Mouse (Mus musculus) layer of hippocampus, adult 9-10 months (tissue): ENCODE data around the gene Romo1.
"Not testable (repeated sequence)": the region's sequence is repeated elsewhere in the genome, so short reads cannot be mapped to it uniquely, and the experiment has no call there.

ENCODE experiments used
- DNase-seq: peaks from one replicate; pipeline ENCODE4 v3.0.0; 2022; ENCODE audit warnings: low spot score

Romo1 gene

DNA sequence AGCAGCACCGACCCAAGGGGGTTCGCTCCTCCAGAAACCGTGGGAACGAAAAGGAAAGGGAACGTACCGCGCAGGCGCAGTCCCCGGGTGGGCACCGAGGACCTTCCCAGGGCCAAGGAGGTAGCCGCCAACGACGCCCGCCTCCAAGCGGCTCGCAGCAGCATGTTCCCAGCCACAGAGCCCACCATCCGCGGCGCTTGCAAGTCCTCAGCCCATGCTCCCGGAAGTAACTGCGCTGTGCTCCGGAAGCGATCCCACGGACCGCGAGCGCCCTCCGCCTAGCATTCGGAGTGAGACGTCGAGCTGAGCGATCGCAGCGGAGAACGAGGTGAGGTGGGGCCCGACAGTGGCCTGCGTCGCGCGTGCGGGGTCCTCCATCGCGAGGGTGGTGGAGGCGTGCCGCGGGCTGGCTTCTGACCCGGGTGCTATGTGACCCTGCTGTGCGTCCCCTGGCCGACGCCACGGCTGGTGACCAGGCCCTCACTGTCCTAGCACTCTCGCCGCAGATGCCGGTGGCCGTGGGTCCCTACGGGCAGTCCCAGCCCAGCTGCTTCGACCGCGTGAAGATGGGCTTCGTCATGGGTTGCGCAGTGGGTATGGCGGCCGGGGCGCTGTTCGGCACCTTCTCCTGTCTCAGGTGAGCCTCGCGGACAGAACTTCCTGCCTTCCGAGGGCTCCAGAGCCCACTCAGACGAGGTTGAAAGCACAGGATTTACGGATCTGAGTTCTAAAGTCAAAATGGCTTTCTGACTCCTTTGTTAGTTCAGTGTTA is at the start of gene Romo1, which contains the start of gene Nfs1:
Gene Romo1, plus strand, starts transcription at position 87 of the 772 bp plus-strand sequence.
Gene Nfs1, minus strand, starts transcription at position 234 of the 772 bp plus-strand sequence.
- DNase-seq = peak; percentile 77

DNA sequence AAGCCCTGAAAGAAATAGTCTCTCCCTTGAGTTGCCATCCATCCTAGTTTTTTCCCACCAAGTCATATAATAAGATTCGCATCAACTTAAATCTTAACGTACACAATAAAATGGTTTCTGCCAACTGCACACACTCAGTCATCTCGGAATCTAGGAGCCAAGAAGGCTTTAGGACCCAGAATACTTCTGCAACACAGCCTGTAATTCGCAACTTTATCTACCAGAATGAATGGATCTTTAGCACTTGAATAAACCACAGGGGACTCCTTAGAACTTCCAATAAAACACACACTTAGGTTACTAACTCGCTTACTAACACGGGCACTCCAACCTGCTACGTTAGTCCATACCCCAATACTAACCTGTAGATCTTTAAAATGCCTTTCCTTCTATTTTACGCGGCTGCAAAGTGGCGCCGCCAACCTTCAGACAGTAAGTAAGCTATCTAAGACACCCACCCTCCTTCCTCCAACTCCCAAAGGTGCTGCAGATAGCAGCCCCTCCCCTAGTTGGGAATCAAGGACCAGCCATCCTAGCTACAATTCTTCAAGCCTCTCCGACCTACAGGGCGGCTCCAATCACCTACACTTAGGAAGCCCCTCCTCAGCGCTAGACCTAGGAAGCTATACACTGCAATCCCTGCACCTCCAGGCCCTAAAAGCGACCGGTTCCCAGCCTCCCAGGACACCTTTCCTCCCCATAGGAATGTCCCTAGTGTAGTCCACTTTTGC is 33.0 kb upstream of the Romo1 start:
- no peak for DNase-seq

DNA sequence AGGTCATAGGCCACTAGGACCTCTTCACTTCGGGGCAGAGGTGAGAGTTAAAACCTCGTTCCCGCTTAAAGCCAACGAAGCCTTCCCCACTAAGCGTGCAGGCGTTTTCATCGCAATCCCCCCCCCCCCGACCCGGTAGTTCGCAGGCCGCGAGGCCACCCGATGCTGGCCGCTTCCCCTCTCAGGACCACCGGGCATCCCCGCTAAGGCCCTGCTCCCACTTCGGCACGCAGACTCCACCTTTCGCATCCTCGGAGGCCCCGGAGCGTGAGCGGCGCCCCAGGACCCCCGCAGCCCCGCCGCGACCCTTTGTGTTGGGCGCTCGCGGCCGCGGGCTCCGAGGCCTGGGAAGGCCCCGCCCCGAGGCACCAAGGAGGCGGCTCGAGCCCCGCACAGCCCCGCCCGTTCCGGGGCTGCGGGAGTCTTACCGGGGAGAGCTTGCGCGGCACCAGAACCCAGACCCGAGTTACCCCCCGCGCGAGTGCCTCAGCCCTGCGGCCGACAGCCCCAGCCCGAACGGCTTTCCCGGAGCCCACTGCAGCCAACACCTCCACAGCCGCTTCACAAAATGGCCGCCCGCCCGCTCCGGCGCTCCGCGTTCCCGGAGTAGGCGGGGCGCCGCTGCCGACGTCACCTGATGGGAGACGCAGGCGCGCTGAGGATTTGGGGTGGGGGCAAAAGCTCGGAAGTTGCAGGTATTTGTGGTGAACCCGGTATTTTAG is 32.3 kb upstream of the Romo1 start, which contains the start of the genes Cpne1 and Rbm12:
Gene Cpne1, minus strand, starts transcription at position 608 of the 722 bp plus-strand sequence.
Gene Rbm12, minus strand, starts transcription at position 621 of the 722 bp plus-strand sequence.
- DNase-seq = peak; percentile 72

DNA sequence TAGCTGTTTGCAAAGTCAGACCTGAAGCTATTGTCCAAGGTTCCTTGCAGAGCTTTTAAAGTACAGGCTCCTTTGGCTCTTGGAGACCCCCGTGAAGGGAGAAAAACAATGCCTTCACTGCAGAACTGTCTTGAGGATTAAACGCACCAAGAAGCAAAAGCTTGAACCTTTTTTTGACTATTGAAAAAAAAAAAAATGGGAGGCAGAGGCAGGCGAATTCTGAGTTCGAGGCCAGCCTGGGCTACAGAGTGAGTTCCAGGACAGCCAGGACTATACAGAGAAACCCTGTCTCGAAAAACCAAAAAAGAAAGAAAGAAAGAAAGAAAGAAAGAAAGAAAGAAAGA is 31.8 kb upstream of the Romo1 start:
- DNase-seq = not testable (repeated sequence)

DNA sequence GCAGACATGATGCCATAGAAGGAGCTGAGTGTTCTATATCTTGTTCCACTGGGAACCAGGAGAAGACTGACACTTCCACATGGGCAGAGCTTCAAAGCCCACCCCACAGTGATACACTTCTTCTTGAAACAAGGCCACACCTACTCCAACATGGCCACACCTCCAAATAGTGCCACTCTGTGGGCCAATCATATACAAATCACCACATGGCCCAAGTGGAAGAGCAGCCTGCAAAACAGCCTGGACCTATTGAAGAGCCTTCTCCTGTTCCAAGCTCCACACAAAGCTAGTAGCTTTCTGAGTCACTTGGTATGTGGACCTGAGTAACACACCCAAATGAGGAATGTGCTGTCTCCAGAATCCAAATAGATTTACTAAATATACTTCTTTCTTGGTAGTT is 24.3 kb upstream of the Romo1 start:
- no peak for DNase-seq

GRCm38 (mm10) chr2:156123731-156124130 is 20.1 kb upstream of the Romo1 start:
- DNase-seq = no peak

DNA sequence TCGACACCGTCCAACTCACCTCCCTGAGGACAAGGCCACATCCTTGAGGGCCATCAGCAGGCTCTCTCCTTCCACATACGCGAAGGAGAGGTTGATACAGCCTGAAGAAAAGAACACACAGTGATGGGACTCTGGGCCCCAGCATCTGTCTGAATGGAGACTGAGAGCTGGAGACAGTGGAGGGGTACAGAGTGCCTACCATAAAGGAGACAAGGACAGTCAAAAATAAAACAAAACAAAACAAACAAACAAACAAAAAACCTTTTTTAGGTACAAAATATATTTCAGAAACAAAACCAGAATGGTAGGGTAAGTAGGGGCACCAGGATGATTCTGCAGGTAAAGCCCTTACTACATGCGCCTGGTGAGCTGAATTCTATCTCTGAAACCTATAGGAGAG is 16.8 kb upstream of the Romo1 start, which contains the start of gene Gm28036:
Gene Gm28036, minus strand, starts transcription at position 101 of the 400 bp plus-strand sequence.
- no peak for DNase-seq

- DNase-seq = no peak
Observed at GRCm38 (mm10) chr2:156134161-156134560, 9.7 kb upstream of the Romo1 start.

- DNase-seq = no peak
Observed at GRCm38 (mm10) chr2:156135695-156136094, 8.1 kb upstream of the Romo1 start.

- no peak for DNase-seq
Observed at GRCm38 (mm10) chr2:156142820-156143219, 1.0 kb upstream of the Romo1 start.

DNA sequence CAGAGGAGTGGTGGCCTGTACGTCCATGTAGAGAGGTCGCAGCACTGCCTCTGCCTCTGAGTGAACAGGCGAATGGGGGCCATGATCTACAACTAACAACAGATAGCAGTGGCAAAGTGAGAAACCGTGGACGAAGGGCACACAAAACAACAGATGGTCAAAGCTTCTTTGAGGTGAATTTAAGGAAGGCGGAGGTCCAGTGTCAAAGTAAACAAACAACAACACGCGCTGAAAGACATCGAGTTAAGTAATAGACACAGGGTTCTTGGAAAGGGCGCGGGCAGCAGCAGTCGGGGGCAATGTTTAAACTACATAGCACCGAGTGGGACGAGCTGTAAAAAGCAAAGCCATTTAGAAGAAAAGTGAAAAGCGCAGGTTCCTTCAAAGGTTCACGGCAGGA is 472 bp upstream of the Romo1 start:
- no peak for DNase-seq

GRCm38 (mm10) chr2:156145486-156146130 is 1.8 kb downstream of the Romo1 start:
- DNase-seq = no peak

- DNase-seq = no peak
Observed at GRCm38 (mm10) chr2:156146272-156146989, 2.6 kb downstream of the Romo1 start.

GRCm38 (mm10) chr2:156147316-156147915 is 3.6 kb downstream of the Romo1 start:
- DNase-seq = no peak

DNA sequence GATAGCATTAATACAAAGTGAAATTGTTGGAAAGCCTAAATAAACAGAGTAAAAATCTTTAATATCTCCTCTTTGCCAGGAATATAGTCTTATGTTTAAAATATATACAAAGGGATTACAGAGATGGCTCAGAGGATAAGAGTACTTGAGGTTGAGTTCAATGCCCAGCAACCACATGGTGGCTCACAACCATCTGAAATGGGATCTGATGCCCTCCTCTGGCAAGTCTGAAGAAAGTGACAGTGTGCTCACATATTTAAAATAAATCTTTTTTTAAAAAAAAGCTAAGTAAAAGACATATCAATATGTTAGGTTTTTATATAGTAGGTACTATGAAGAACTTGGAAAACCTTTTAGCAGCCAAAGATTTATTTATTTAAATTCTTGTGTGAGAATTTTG is 7.7 kb downstream of the Romo1 start:
- no peak for DNase-seq

DNA sequence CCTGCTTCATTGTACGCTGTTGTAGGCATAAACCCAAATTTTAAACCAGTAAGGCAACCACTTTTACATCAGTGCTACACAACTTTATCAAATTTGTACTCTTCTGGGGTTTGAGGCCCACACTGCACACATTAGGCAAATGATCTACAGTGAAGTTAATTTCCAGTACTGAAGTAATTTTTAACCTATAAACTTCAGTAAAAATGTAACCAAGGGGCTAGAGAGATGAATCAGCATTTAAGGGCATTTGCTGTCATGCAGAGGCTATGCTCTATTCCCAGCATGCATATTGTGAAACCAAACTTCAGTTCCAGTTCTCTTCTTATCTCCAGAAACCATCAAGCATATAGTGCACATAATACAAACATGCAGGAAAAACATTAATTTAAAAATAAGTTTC is 21.6 kb downstream of the Romo1 start:
- DNase-seq = no peak

- no peak for DNase-seq
Observed at GRCm38 (mm10) chr2:156166557-156166956, 22.7 kb downstream of the Romo1 start.

DNA sequence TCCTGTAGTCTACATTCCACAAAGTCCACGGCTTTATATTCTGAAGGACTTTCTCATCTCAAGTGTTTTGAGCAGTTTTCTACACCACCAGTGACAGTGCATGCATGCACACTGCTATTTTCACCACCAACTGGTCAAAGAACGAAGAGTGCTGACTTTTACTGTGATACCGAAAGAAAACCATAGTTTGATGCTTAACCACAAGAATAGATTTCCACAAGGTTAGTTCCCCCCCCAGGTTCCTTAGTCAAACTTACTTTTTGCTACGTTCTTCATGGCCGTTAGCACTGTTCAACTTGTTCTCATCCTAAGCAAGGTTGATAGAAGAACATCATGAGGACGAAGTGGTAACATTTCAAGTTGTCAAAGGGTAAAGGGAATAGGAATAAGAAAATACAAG is 33.2 kb downstream of the Romo1 start:
- no peak for DNase-seq

GRCm38 (mm10) chr2:156177651-156178050 is 33.8 kb downstream of the Romo1 start:
- DNase-seq = no peak

DNA sequence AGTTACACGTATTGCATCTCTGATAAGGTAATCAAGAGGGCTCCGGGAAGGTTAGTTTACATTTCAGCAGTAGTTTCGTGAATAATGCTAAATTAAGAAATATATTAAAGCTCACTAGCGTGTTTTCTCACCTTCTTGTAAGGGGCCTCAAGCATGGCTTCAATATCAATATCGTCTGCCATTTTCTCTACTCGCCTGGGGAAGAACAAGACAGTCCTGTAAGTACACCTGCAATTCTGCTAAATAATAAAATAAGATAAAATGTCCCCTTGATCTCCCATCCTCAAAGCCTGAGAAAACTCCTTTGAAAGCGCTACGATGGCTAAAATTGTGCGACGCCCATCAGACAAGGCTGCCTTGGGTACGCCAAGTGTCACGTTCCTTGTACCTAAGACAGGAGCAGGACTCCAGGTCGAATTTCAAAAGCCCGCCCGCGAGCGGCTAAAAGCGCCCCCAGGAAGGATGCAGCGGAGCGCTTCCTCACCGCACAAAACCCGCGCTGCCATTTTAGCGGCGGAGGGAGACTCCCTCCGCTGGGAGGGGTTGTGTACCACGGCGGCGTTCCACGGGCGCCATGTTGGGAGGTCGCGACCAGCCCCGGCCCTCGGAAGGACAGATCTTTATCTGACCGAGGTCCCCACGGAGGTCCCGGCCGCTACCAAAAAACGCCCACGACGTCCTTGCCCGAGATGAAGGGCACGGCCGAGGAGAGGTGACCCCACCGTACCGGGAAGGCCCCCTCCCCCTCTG is 35.4 kb downstream of the Romo1 start:
- DNase-seq = no peak
